Mouse (Mus musculus): Measurements from ENCODE around the gene Galm. TPM values are rescaled to one million over a fixed set of nuclear protein-coding genes. Genes with fewer than 3 reads are reported as not detected.

Gene Galm
- 1 to 10 TPM; 1.2 to 1.5 TPM for total RNA-seq (2021)

DNA sequence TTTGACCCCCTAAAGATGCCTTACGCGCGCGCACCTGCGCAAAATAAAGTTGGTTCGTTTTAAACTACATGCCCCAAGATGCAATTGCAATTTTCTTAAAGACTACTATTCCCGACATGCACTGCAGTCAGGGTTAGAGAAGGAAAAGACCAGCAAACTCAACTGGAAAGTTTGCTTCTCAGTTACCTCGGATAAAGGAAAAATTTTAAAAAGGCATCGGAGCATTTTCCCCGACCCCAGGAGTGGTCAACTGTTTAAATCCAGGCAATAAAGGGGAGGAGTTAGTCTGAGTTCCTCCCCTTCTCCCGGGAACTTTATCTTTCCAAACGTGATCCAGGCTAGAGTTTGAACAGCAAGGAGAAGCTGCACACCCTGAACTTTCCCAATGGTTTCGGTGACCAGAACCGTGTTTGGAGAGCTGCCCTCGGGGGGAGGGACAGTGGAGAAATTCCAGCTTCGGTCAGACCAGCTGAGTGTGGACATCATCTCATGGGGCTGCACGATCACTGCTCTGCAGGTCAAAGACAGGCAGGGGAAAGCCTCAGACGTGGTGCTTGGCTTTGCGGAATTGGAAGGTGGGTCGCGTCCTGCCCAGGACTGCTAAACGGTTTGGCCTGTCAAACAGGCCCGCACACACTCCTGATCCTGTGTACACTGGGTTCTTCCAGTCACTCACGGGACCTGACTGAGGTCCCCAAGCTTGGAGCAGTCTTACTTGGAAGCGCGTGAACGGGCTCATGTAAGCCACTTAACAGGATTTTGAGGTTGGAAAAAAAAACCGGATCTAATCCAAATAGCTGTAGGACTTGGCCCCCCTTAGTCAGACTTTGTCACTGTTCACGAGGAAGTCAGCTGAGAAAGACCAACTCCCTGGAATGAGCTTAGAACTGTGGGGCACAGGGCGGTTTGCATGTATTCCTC is at the start of gene Galm:
Gene Galm, plus strand, starts transcription at position 141 of the 921 bp plus-strand sequence.
- intact Hi-C loops (cut with DNase I): loop anchor here (10.0 kb wide), 1 partner anchor 63 kb away; the partner anchor contains the start of gene Hnrnpll

GRCm38 (mm10) chr17:80078726-80079125 is 48.5 kb upstream of the Galm start:
- intact Hi-C loops (cut with DNase I): no loop called here
- no peak for DNase-seq

More for the DNA sequence above, at the start of gene Galm:
- peak; percentile 23 for DNase-seq

DNA sequence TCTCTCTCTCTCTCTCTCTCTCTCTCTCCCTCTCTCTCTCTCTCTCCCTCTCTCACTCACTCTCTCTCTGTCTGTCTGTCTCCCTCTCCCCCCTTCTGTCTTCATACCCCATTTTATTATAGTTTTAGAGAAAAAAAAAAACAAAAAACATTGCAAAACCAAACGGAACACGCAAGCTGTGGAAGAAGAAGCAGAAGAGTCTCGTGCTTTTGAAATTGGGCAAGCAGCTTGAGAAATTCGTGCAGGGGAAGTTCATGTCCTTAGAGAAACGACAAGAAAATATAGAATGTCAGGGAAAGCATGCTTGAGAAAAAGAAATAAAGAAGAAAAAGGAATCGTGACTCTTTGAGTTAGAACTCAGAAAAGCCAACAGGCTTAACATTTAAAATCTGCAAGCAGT is 44.0 kb upstream of the Galm start:
- intact Hi-C loops (cut with DNase I): no loop called here
- DNase-seq: no peak

DNA sequence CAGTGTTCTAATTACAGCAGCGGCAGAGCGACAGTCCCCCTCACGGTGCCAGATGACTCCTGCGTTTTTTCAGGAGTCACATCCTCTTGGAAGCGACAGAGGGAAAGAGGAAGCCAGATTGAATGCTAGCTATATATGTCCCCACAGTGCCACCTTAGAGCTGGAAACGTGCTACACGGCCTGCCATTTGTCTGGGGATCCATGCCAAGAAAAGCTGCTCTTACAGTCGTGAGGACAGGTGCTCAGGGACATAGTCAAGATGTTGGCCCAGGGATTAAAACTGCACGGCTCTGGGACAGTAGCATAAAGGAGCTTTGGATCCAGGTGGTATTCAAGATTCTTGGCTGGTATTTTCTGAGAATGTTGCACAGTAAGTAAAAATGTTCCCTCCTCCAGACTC is 42.8 kb upstream of the Galm start:
- intact Hi-C loops (cut with DNase I): no loop called here
- no peak for DNase-seq

- intact Hi-C loops (cut with DNase I): no loop called here
- DNase-seq: no peak
Measured at GRCm38 (mm10) chr17:80086591-80086990, 40.7 kb upstream of the Galm start.

GRCm38 (mm10) chr17:80088168-80088567 is 39.1 kb upstream of the Galm start:
- intact Hi-C loops (cut with DNase I): no loop called here
- no peak for DNase-seq

DNA sequence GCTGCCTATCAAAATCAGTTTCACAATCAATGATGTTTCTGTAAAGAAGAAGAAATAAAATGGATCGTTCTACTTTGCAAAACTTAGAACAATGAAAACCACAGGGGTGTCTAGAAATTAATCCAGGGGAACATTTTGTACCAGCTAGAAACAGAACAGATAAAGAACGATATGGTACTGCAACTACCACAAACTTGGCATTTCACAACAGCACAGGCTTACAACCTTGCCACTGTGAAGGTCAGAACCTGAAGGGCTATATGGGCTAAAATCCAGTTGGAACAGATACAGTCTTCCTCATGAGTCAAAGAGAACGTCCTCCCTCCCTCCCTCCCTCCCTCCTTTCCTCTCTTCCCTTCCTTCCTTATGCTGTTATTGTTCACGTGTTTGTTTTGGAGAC is 36.7 kb upstream of the Galm start:
- no peak for DNase-seq
- intact Hi-C loops (cut with DNase I): no loop called here

- intact Hi-C loops (cut with DNase I): no loop called here
Measured at GRCm38 (mm10) chr17:80091879-80092549, 35.3 kb upstream of the Galm start.

DNA sequence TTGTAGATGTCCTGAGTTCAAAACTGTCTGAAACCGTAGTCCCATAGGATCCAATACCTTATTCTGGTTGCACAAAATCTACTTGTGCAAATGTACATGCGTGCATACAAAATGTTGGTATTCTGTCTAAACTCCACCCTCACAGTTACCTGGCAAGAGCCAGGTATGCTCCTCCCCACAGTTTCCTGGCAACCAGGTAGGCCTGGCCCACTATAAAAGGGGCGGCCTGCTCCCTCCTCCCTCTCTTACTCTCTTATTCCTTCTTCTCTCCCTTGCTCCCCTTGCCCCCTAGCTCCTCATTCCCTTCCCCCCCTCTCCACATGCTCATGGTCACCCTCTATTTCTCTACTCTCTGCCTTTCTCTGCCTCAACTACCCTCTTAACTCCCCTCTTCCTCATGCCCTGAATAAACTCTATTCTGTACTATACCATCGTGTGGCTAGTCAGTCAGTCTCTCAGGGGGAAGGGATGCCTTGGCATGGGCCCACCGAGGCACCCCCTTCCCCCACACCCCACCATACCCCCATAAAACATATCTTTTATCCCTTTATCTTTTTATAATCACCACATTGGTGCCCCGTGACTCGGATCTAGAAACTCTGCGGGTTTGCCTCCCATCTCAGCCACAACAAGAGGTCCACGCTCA is 31.9 kb upstream of the Galm start:
- intact Hi-C loops (cut with DNase I): no loop called here

More at GRCm38 (mm10) chr17:80091879-80092549, 35.3 kb upstream of the Galm start:
- no peak for DNase-seq

DNA sequence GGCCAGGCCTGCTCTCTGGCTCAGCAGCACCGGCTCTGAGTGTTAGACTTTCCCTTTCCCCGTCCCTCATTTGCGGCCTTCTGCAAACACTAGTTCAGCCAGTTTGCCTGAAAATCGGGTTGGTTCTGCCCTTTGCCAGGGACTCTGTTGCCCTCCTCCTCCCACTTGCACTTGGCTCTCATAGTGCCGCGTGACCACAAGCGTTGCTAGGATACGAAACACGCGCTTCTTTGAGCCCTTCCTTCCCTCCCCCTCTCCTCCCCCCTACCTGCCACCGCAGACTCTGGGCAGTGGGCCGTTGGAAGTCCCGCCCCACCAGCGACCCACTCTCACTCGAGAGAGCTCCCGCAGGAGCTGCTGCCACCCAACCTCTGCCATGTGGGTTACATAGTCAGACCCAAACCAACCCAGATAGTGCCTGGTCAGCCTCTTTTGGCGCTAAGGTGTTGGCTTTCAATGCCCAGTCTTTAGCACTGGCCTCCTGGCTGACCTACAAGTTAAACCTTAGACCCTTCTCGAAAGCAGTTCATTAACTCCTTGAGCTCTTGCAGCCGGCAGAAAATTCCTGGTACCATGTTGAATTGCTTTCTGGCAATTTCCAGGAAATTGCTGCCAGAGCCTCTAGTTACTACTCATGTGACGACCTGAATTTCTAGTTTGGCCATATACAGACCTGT is 31.1 kb upstream of the Galm start:
- DNase-seq: peak; percentile 53
- intact Hi-C loops (cut with DNase I): no loop called here

More for the DNA sequence above, 31.9 kb upstream of the Galm start:
- no peak for DNase-seq

DNA sequence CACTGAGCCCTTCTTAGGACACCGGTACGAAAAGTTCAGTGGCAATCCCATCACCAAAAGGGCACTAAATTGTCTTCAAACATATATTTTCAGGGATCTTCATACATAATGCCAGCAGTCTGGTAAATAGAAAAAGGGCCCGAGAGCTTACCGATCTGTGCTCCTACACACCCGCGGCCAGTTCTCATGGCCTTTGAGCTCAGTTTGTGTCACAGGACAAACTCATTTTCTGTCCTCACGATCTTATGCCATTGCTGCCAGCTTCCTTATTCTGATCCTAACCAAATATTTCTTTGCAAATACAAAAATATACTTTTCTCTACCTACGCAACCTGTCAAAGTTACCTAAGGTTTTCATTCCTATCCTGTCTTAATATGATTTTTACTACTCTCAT is 30.6 kb upstream of the Galm start:
- DNase-seq: no peak

GRCm38 (mm10) chr17:80097221-80097620 is 30.1 kb upstream of the Galm start:
- DNase-seq: no peak
- intact Hi-C loops (cut with DNase I): no loop called here

More for the DNA sequence above, 30.6 kb upstream of the Galm start:
- intact Hi-C loops (cut with DNase I): no loop called here

GRCm38 (mm10) chr17:80099823-80100222 is 27.4 kb upstream of the Galm start:
- intact Hi-C loops (cut with DNase I): no loop called here

DNA sequence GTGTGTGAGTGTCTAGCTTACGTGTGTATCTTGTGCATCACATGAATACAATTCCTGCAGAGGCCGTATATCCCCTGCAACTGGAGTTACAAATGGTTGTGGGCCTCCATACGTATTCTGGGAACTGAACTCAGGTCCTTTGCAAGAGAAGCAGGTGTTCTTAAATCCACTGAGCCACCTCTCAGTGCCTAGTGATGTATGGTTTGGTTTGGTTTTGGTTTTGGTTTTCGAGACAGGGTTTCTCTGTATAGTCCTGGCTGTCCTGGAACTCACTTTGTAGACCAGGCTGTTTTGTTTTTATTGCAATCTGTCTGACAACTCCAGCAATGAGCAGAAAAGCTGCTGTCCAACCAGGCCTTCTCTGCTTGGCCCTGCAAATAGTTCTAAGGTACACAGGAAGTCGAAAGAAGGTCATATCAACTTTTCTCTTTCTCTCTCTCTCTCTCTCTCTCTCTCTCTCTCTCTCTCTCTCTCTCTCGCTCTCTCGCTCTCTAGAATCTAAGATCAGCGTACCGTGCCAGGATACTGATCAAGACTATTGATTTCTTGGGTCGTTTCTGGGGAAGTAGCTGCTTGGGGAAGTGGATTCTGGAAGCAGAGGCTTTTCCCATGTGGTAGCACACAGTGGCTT is 21.8 kb upstream of the Galm start:
- intact Hi-C loops (cut with DNase I): no loop called here
- DNase-seq: no peak

More at GRCm38 (mm10) chr17:80099823-80100222, 27.4 kb upstream of the Galm start:
- DNase-seq: no peak

GRCm38 (mm10) chr17:80112665-80113305 is 14.5 kb upstream of the Galm start:
- intact Hi-C loops (cut with DNase I): no loop called here
- DNase-seq: no peak

- intact Hi-C loops (cut with DNase I): no loop called here
- DNase-seq: no peak
Measured at GRCm38 (mm10) chr17:80113468-80113867, 13.8 kb upstream of the Galm start.

- intact Hi-C loops (cut with DNase I): loop anchor here (10.0 kb wide), 1 partner anchor 56 kb away; the partner anchor contains the start of gene Hnrnpll
- DNase-seq: no peak
Measured at GRCm38 (mm10) chr17:80120396-80120795, 6.9 kb upstream of the Galm start.

GRCm38 (mm10) chr17:80121833-80122232 is 5.4 kb upstream of the Galm start:
- intact Hi-C loops (cut with DNase I): loop anchor here (10.0 kb wide), 1 partner anchor 57 kb away; the partner anchor contains the start of gene Hnrnpll
- DNase-seq: no peak

DNA sequence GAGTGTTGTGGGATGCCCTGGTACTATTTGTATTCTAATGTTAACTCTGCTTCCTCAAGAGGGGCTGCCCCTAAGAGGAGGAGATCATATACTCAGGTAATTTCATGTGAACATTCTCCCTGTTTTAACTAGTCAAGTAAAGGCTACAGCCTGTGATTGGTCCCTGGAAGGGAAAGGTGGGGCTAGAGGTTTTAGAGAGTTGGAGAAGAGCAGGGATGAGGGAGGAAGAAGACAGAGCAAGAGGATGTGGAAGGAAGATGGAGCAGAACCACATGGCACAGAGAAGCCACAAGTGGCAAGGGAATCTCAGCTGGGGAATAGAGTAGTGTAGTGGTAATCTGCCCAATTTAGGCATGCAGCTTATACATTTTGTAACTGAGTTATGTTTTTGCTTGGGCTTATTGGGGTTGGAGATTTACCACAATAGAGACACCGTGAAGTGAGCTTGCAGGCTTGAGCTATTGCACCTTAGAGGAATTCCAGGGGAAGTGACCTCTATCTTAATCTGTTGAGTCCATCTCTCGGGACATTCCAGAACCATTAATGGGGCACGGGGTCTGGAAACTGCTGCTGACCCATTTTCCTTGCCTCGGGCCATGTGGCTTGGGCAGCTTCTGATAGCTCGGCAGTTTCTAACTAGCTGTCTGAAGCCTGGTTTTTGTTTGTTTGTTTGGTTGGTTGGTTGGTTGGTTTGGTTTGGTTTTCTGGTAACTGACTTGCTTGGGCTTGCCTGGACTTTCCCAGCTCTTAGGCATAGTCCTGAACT is 2.1 kb upstream of the Galm start:
- no peak for DNase-seq
- intact Hi-C loops (cut with DNase I): loop anchor here (10.0 kb wide), 1 partner anchor 60 kb away; the partner anchor contains the start of gene Hnrnpll

Data from left cerebral cortex, postnatal 4 days (tissue).